Mouse (Mus musculus) heart, postnatal 0 days (tissue): ENCODE data around the gene Bak1.
A peak's percentile ranks its signal among the peaks of the same experiment; 100 is the strongest.
"Not testable (repeated sequence)": the region's sequence is repeated elsewhere in the genome, so short reads cannot be mapped to it uniquely, and the experiment has no call there.

Experiments used
- CTCF ChIP-seq: IDR thresholded peaks from 2 replicates; pipeline ENCODE4 v1.5.1; 2016; ENCODE audit warnings: antibody characterized with exemption, control low read depth, low read depth
- EP300 ChIP-seq: IDR thresholded peaks from 2 replicates; pipeline ENCODE4 v1.6.1; 2016; ENCODE audit warnings: antibody characterized with exemption, low read depth

DNA sequence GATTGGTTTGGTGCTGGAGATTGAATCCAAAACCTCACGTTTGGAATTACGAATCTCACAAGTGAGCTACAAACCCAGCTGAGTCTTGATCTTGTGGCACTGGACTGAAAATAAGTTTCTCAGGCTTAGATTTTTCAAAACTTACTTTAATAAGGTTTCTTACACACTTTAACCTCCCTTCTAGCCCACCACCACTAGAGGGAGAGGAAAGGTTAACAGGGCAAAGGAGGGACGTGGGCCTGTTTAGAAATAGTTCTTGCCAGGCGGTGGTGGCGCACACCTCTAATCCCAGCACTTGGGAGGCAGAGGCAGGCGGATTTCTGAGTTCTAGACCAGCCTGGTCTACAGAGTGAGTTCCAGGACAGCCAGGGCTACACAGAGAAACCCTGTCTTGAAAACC is 51.5 kb downstream of the Bak1 start:
- TF ChIP-seq CTCF, result peak; percentile 7; the same call in 1 of the 2 replicates
- not testable (repeated sequence) for TF ChIP-seq EP300
